Mouse (Mus musculus) spleen, postnatal 14 days (tissue): ENCODE data around the gene Eef1akmt3.

Source experiments
- DNase-seq, 2 experiments: peaks; one replicate each; pipeline ENCODE4 v3.0.0; 2021 to 2022; ENCODE audit warnings: low spot score in 2 of 2

The Eef1akmt3 gene

GRCm38 (mm10) chr10:127050119-127050474, 8.8 kb upstream of the Eef1akmt3 start:
- no peak for DNase-seq

- no peak for DNase-seq
Measured at GRCm38 (mm10) chr10:127049395-127050118, 8.2 kb upstream of the Eef1akmt3 start.

- no peak for DNase-seq
Measured at GRCm38 (mm10) chr10:127048608-127049394, 7.5 kb upstream of the Eef1akmt3 start.

- DNase-seq, result no peak
Measured at GRCm38 (mm10) chr10:127047954-127048353, 6.6 kb upstream of the Eef1akmt3 start, which contains the start of gene Cyp27b1. TSS of gene Cyp27b1 (plus strand) at chr10:127048250.

GRCm38 (mm10) chr10:127043187-127043586, 1.9 kb upstream of the Eef1akmt3 start:
- no peak for DNase-seq

GRCm38 (mm10) chr10:127042468-127043115, 1.3 kb upstream of the Eef1akmt3 start:
- DNase-seq, result no peak

- peak; percentile 55 to 76 for DNase-seq
Measured at GRCm38 (mm10) chr10:127041774-127042338, 543 bp upstream of the Eef1akmt3 start.

- no peak for DNase-seq
Measured at GRCm38 (mm10) chr10:127040569-127041214, 621 bp downstream of the Eef1akmt3 start.

GRCm38 (mm10) chr10:127037641-127038040, 3.7 kb downstream of the Eef1akmt3 start:
- no peak for DNase-seq

- DNase-seq, result no peak
Measured at GRCm38 (mm10) chr10:127036273-127036672, 5.0 kb downstream of the Eef1akmt3 start.

- DNase-seq, result no peak
Measured at GRCm38 (mm10) chr10:127033301-127033741, 8.0 kb downstream of the Eef1akmt3 start.

GRCm38 (mm10) chr10:127030336-127031296, 10.7 kb downstream of the Eef1akmt3 start, which contains the start of gene Tsfm:
TSS of gene Tsfm (minus strand) at chr10:127030840.
- DNase-seq, result peak; percentile 84 to 91

- no peak for DNase-seq
Measured at GRCm38 (mm10) chr10:127018422-127018821, 22.9 kb downstream of the Eef1akmt3 start.

- no peak for DNase-seq
Measured at GRCm38 (mm10) chr10:127017071-127017470, 24.2 kb downstream of the Eef1akmt3 start.

- no peak for DNase-seq
Measured at GRCm38 (mm10) chr10:127016488-127016887, 24.8 kb downstream of the Eef1akmt3 start.

GRCm38 (mm10) chr10:127003806-127004205, 37.5 kb downstream of the Eef1akmt3 start:
- DNase-seq, result no peak

GRCm38 (mm10) chr10:127003334-127003733, 38.0 kb downstream of the Eef1akmt3 start:
- DNase-seq, result no peak

- DNase-seq, result no peak
Measured at GRCm38 (mm10) chr10:127002765-127003164, 38.5 kb downstream of the Eef1akmt3 start.

- DNase-seq, result no peak
Measured at GRCm38 (mm10) chr10:127002056-127002455, 39.3 kb downstream of the Eef1akmt3 start.

- DNase-seq, result no peak
Measured at GRCm38 (mm10) chr10:127001297-127001696, 40.0 kb downstream of the Eef1akmt3 start.
